9 mouse cellular contexts compared by ENCODE assay signal in genomic region chr17:28290262-28290661, GRCm38 (mm10). TPM values are rescaled to one million over a fixed set of nuclear protein-coding genes. Genes with fewer than 3 reads are reported as not detected.
DNase-seq lines count a peak whose midpoint lies in the region; ATAC-seq lines count a peak whose summit lies in the region.
"Had no signal": no experiment of that assay in that cellular context is flagged by ENCODE, and none has a peak within 500 bp of the region (broad histone marks: within the 10 kb centered on the region; RNA-seq: fewer than 3 reads in every experiment).

No protein-coding gene starts in this region.

- peak overlapping the region; percentile 33 for H3K4me3 ChIP-seq in megakaryocyte, embryonic 14.5 days (replicated peaks)
- no peak overlapping the region for H3K4me3 ChIP-seq in liver, embryonic 16.5 days (ENCODE audit: low read depth, low read length)
- H3K4me3 ChIP-seq: limb, embryonic 12.5 days had no signal

- peak; percentile 48 to 62 for DNase-seq in cerebellum, postnatal 4 days (ENCODE audit: low spot score in 2 of 2)
- no peak for DNase-seq in cerebellum, adult 9-11 months
- peak; percentile 58 for DNase-seq in urinary bladder, adult 2 months (ENCODE audit: low spot score)
- no peak for DNase-seq in cerebellum, adult 9-10 months

- peaks cover 87% of the 10 kb centered on the region for H3K4me1 ChIP-seq in megakaryocyte, embryonic 14.5 days
- H3K4me1 ChIP-seq in liver, embryonic 16.5 days (ENCODE audit: control insufficient read depth, low read depth, low read length), result peaks cover 18% of the 10 kb centered on the region

- no peak overlapping the region for H3K4me2 ChIP-seq in liver, embryonic 16.5 days (ENCODE audit: low read depth, low read length)
- H3K4me2 ChIP-seq: limb, embryonic 12.5 days had no signal

- peaks cover 12% of the 10 kb centered on the region for H3K9me3 ChIP-seq in megakaryocyte, embryonic 14.5 days
- no peaks in the 10 kb centered on the region for H3K9me3 ChIP-seq in liver, embryonic 16.5 days (replicated peaks; ENCODE audit: control insufficient read depth, low read length)

- no peak overlapping the region for H3K9ac ChIP-seq in liver, embryonic 16.5 days (ENCODE audit: low read depth, low read length)
- H3K9ac ChIP-seq: limb, embryonic 12.5 days had no signal

- H3K27me3 ChIP-seq in megakaryocyte, embryonic 14.5 days (replicated peaks), result peaks cover 5% of the 10 kb centered on the region
- H3K27me3 ChIP-seq in liver, embryonic 16.5 days (ENCODE audit: control insufficient read depth, insufficient read depth, low read depth, low read length), result no peaks in the 10 kb centered on the region
- H3K27me3 ChIP-seq: limb, embryonic 12.5 days had no signal

- no peak for ATAC-seq in megakaryocyte, adult 5-6 weeks (ENCODE audit: poor library complexity, severe bottlenecking)
- ATAC-seq in liver, embryonic 16.5 days (ENCODE audit: low read depth), result peak; percentile 75
- no peak for ATAC-seq in inflammation-experienced regulatory T-cells, adult 6 months

- WGBS in liver, embryonic 16.5 days (ENCODE audit: insufficient replicate concordance), result 55% methylated on average over 3 of the region's 3 CpGs

- H3K27ac ChIP-seq in liver, embryonic 16.5 days (ENCODE audit: low read length), result peak overlapping the region; percentile 50; the same call in 1 of the 2 replicates
- H3K27ac ChIP-seq: limb, embryonic 12.5 days had no signal

- peaks cover 91% of the 10 kb centered on the region for H3K36me3 ChIP-seq in megakaryocyte, embryonic 14.5 days (replicated peaks; ENCODE audit: low read length)
- H3K36me3 ChIP-seq in liver, embryonic 16.5 days (ENCODE audit: control insufficient read depth, insufficient read depth), result no peaks in the 10 kb centered on the region

RNA-seq across cellular contexts. Expression of gene Fance, which starts 23.1 kb away (rescaled TPM):
- 33.1 and 40.3 TPM in 2 replicates for polyA plus RNA-seq in megakaryocyte, embryonic 14.5 days (2012; ENCODE audit: insufficient read depth, low replicate concordance)
- total RNA-seq in megakaryocyte, adult 5-6 weeks (2015), result 11.5 and 11.9 TPM in 2 replicates
- 7.5 and 14.3 TPM in 2 replicates for total RNA-seq in megakaryocyte, adult 5-6 weeks (2017)
- 6.7 and 7.3 TPM in 2 replicates for polyA plus RNA-seq in liver, embryonic 16.5 days (2015; fragmentation: Nextera tagmentation; extraction: Ambion mirVana)
- polyA plus RNA-seq in urinary bladder, adult 2 months (2012; rRNA removed), result 11.6 and 18.0 TPM in 2 replicates
- polyA plus RNA-seq in inflammation-experienced regulatory T-cells, adult 6 months (2017; shearing (Covaris generic)), result 1 to 10 TPM; 3.2 to 8.3 (median 6.6) TPM

RNA-seq across cellular contexts. Expression of gene Rpl10a, which starts 38.0 kb away (rescaled TPM):
- 4,291 and 7,093 TPM in 2 replicates for polyA plus RNA-seq in megakaryocyte, embryonic 14.5 days (2012; ENCODE audit: insufficient read depth, low replicate concordance)
- 1,429 and 1,585 TPM in 2 replicates for total RNA-seq in megakaryocyte, adult 5-6 weeks (2015)
- total RNA-seq in megakaryocyte, adult 5-6 weeks (2017), result 468 and 491 TPM in 2 replicates
- polyA plus RNA-seq in liver, embryonic 16.5 days (2015; fragmentation: Nextera tagmentation; extraction: Ambion mirVana), result 280 and 310 TPM in 2 replicates
- 1,892 and 2,281 TPM in 2 replicates for polyA plus RNA-seq in urinary bladder, adult 2 months (2012; rRNA removed)
- polyA plus RNA-seq in inflammation-experienced regulatory T-cells, adult 6 months (2017; shearing (Covaris generic)), result 100 to 1,000 TPM; 514 to 941 (median 691) TPM

RNA-seq across cellular contexts. Expression of gene Ppard, which starts 57.8 kb away (rescaled TPM):
- polyA plus RNA-seq in megakaryocyte, embryonic 14.5 days (2012; ENCODE audit: insufficient read depth, low replicate concordance), result 132 and 226 TPM in 2 replicates
- 19.5 and 19.6 TPM in 2 replicates for total RNA-seq in megakaryocyte, adult 5-6 weeks (2015)
- 4.4 and 8.2 TPM in 2 replicates for total RNA-seq in megakaryocyte, adult 5-6 weeks (2017)
- polyA plus RNA-seq in liver, embryonic 16.5 days (2015; fragmentation: Nextera tagmentation; extraction: Ambion mirVana), result 0.62 and 0.77 TPM in 2 replicates
- 23.8 and 30.0 TPM in 2 replicates for polyA plus RNA-seq in urinary bladder, adult 2 months (2012; rRNA removed)
- 1 to 10 TPM; 2.5 to 3.8 (median 3.8) TPM for polyA plus RNA-seq in inflammation-experienced regulatory T-cells, adult 6 months (2017; shearing (Covaris generic))

Comparison
In these comparisons a context has a peak if more than half of its experiments do, and no peak if none do; other contexts are left out.
1. DNase-seq: peak in cerebellum, postnatal 4 days (2 of 2) and urinary bladder, adult 2 months (single experiment); none in cerebellum, adult 9-11 months (single experiment) and cerebellum, adult 9-10 months (single experiment).